Mouse (Mus musculus): ENCODE results near the gene Hdhd5. TPM values are rescaled to one million over a fixed set of nuclear protein-coding genes. Genes with fewer than 3 reads are reported as not detected.

Hdhd5 gene
- polyA plus RNA-seq, 1 experiment from 2014 or later: 17.0 TPM

DNA sequence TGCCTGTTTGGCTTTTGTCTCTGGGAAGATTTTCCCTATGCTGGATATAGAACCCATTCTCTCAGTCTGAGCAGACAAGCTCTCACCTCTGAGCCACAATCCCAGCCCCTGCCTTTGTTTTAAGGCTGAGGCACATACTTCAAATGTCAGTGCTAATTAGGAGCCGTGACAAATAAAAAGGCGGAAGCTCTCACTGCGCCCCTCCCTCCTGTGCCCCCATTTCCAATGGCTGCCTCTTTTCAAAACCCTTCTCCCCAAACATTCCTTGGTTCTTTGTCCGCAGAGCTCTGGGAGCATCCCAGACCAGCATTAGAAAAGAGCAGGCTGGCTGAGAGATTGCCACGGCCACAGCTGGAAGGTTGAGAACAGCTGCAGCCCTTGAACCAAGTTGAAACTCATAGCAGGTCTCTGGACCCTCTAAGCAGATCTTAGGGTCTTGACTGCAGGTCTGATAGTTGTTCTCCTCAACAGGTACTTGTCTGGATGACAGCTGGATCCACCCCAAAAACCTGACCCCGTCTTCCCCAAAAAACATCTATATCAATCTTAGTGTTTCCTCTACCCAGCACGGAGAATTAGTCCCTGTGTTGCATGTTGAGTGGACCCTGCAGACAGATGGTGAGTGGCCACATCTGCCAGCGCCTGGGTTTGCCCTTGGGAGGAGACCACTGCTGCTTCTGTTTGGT is 58.5 kb downstream of the Hdhd5 start:
- whole genome bisulfite sequencing: 38% methylated on average over 8 of the region's 8 CpGs
- no peaks in the 10 kb centered on the region for H3K27me3 ChIP-seq (ENCODE audit: control insufficient read depth, insufficient read depth, low read length)
- no peak for ATAC-seq (ENCODE audit: insufficient number of reproducible peaks, insufficient read depth, low FRiP score, low read depth)
- H3K27ac ChIP-seq (ENCODE audit: low read length): no peak overlapping the region
- no peak overlapping the region for H3K4me3 ChIP-seq (ENCODE audit: low read depth, low read length)
- H3K9ac ChIP-seq (replicated peaks; ENCODE audit: low read depth, low read length): no peak overlapping the region
- H3K4me2 ChIP-seq (replicated peaks; ENCODE audit: low read depth, low read length): no peak overlapping the region
- H3K36me3 ChIP-seq (ENCODE audit: control insufficient read depth, insufficient read depth, low read length): no peaks in the 10 kb centered on the region
- no peaks in the 10 kb centered on the region for H3K9me3 ChIP-seq (ENCODE audit: control insufficient read depth, low read depth, low read length)
- H3K4me1 ChIP-seq (ENCODE audit: control insufficient read depth, insufficient read depth, low read length): no peaks in the 10 kb centered on the region

DNA sequence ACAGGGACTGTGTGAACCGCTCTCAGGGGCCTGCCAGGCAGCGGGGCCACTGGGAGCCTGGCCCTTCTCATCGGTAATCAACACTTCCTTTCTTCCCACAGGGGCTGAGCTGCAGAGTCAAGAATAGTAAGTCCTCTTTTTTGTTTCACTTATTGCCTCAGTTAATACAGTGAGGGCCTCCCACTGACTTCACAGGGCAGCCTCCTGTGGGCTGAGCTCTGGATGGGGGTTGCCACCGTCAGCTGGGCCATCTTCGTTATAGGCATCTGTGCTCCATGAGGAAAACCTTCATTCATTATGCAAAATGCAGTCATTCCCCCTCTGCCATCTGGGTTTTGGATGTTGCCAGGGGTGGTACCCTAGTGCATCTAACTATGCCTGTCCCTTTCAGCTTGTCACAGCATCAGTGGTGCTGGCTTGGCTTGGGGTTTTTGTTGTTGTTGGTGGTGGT is 59.1 kb downstream of the Hdhd5 start:
- no peak overlapping the region for H3K27ac ChIP-seq (ENCODE audit: low read length)
- no peak overlapping the region for H3K9ac ChIP-seq (replicated peaks; ENCODE audit: low read depth, low read length)
- no peaks in the 10 kb centered on the region for H3K4me1 ChIP-seq (ENCODE audit: control insufficient read depth, insufficient read depth, low read length)
- H3K27me3 ChIP-seq (ENCODE audit: control insufficient read depth, insufficient read depth, low read length): no peaks in the 10 kb centered on the region
- H3K4me3 ChIP-seq (ENCODE audit: low read depth, low read length): no peak overlapping the region
- no peaks in the 10 kb centered on the region for H3K9me3 ChIP-seq (ENCODE audit: control insufficient read depth, low read depth, low read length)
- WGBS: 21% methylated on average over 5 of the region's 5 CpGs
- no peaks in the 10 kb centered on the region for H3K36me3 ChIP-seq (ENCODE audit: control insufficient read depth, insufficient read depth, low read length)
- H3K4me2 ChIP-seq (replicated peaks; ENCODE audit: low read depth, low read length): no peak overlapping the region
- ATAC-seq (ENCODE audit: insufficient number of reproducible peaks, insufficient read depth, low FRiP score, low read depth): no peak

- no peaks in the 10 kb centered on the region for H3K9me3 ChIP-seq (ENCODE audit: control insufficient read depth, low read depth, low read length)
- H3K36me3 ChIP-seq (ENCODE audit: control insufficient read depth, insufficient read depth, low read length): no peaks in the 10 kb centered on the region
- H3K4me1 ChIP-seq (ENCODE audit: control insufficient read depth, insufficient read depth, low read length): no peaks in the 10 kb centered on the region
- H3K27me3 ChIP-seq (ENCODE audit: control insufficient read depth, insufficient read depth, low read length): no peaks in the 10 kb centered on the region
- H3K27ac ChIP-seq (ENCODE audit: low read length): no peak overlapping the region
- H3K4me2 ChIP-seq (replicated peaks; ENCODE audit: low read depth, low read length): no peak overlapping the region
- no peak for ATAC-seq (ENCODE audit: insufficient number of reproducible peaks, insufficient read depth, low FRiP score, low read depth)
- no peak overlapping the region for H3K4me3 ChIP-seq (ENCODE audit: low read depth, low read length)
- 73% methylated on average over 1 of the region's 1 CpGs for WGBS
- no peak overlapping the region for H3K9ac ChIP-seq (replicated peaks; ENCODE audit: low read depth, low read length)
Observed at GRCm38 (mm10) chr6:120470666-120471065, 60.5 kb downstream of the Hdhd5 start.

DNA sequence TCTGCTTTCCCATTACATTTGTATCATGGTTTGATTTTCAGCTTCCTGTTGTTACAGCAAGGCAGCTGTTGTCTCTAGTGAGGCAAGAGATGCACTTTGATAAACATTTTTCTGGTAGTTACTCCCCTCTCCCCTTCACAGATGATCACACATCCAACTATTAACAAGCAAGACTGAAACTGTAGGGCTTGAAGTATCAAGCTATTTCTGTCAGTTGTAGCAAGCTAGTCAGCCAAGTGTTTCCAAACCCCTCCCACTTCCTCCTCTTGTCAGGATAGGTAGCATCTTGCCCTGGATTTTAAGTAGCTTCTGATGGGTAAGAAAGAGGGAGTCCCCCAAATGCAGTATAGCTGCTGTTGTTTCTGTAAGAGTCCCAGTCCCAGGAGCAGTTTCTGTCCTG is 61.3 kb downstream of the Hdhd5 start:
- no peak overlapping the region for H3K9ac ChIP-seq (replicated peaks; ENCODE audit: low read depth, low read length)
- no peak overlapping the region for H3K4me2 ChIP-seq (replicated peaks; ENCODE audit: low read depth, low read length)
- H3K9me3 ChIP-seq (ENCODE audit: control insufficient read depth, low read depth, low read length): no peaks in the 10 kb centered on the region
- H3K27ac ChIP-seq (ENCODE audit: low read length): no peak overlapping the region
- H3K27me3 ChIP-seq (ENCODE audit: control insufficient read depth, insufficient read depth, low read length): no peaks in the 10 kb centered on the region
- no peaks in the 10 kb centered on the region for H3K4me1 ChIP-seq (ENCODE audit: control insufficient read depth, insufficient read depth, low read length)
- ATAC-seq (ENCODE audit: insufficient number of reproducible peaks, insufficient read depth, low FRiP score, low read depth): no peak
- no peaks in the 10 kb centered on the region for H3K36me3 ChIP-seq (ENCODE audit: control insufficient read depth, insufficient read depth, low read length)
- no peak overlapping the region for H3K4me3 ChIP-seq (ENCODE audit: low read depth, low read length)

DNA sequence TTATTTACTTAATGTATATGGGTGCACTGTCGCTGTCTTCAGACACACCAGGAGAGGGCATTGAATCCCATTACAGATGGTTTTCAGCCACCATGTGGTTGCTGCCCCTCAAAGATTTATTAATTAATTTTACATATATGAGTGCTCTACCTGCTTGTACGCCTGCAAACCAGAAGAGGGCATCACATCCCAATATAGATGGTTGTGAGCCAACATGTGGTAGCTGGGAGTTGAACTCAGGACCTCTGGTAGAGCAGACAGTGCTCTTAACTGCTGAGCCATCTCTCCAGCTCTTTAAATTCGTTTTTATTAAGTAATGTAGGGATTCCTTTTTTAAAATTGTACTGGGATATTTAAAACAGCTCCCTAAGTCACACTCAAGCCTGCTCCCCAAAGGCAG is 61.9 kb downstream of the Hdhd5 start:
- H3K4me1 ChIP-seq (ENCODE audit: control insufficient read depth, insufficient read depth, low read length): peaks cover 3% of the 10 kb centered on the region; the same call in 1 of the 2 replicates
- H3K27ac ChIP-seq (ENCODE audit: low read length): no peak overlapping the region
- no peaks in the 10 kb centered on the region for H3K9me3 ChIP-seq (ENCODE audit: control insufficient read depth, low read depth, low read length)
- no peaks in the 10 kb centered on the region for H3K36me3 ChIP-seq (ENCODE audit: control insufficient read depth, insufficient read depth, low read length)
- 64% methylated on average over 3 of the region's 3 CpGs for WGBS
- no peak for ATAC-seq (ENCODE audit: insufficient number of reproducible peaks, insufficient read depth, low FRiP score, low read depth)
- no peak overlapping the region for H3K4me3 ChIP-seq (ENCODE audit: low read depth, low read length)
- H3K27me3 ChIP-seq (ENCODE audit: control insufficient read depth, insufficient read depth, low read length): no peaks in the 10 kb centered on the region
- no peak overlapping the region for H3K9ac ChIP-seq (replicated peaks; ENCODE audit: low read depth, low read length)
- no peak overlapping the region for H3K4me2 ChIP-seq (replicated peaks; ENCODE audit: low read depth, low read length)

GRCm38 (mm10) chr6:120468259-120468658 is 62.9 kb downstream of the Hdhd5 start:
- H3K36me3 ChIP-seq (ENCODE audit: control insufficient read depth, insufficient read depth, low read length): no peaks in the 10 kb centered on the region
- no peak overlapping the region for H3K4me2 ChIP-seq (replicated peaks; ENCODE audit: low read depth, low read length)
- H3K4me3 ChIP-seq (ENCODE audit: low read depth, low read length): no peak overlapping the region
- H3K27me3 ChIP-seq (ENCODE audit: control insufficient read depth, insufficient read depth, low read length): 0 out of 2 replicates have a peak, but pooled peaks cover 4% of the 10 kb centered on the region
- H3K9me3 ChIP-seq (ENCODE audit: control insufficient read depth, low read depth, low read length): no peaks in the 10 kb centered on the region
- H3K9ac ChIP-seq (replicated peaks; ENCODE audit: low read depth, low read length): no peak overlapping the region
- no peak overlapping the region for H3K27ac ChIP-seq (ENCODE audit: low read length)
- no peak for ATAC-seq (ENCODE audit: insufficient number of reproducible peaks, insufficient read depth, low FRiP score, low read depth)
- 93% methylated on average over 4 of the region's 4 CpGs for WGBS
- H3K4me1 ChIP-seq (ENCODE audit: control insufficient read depth, insufficient read depth, low read length): peaks cover 10% of the 10 kb centered on the region; the same call in 1 of the 2 replicates

GRCm38 (mm10) chr6:120466609-120467329 is 64.3 kb downstream of the Hdhd5 start:
- Histone ChIP-seq H3K4me2 (replicated peaks; ENCODE audit: low read depth, low read length) (no peak overlapping the region), H3K27ac (ENCODE audit: low read length) (no peak overlapping the region), H3K4me1 (ENCODE audit: control insufficient read depth, insufficient read depth, low read length) (peaks cover 13% of the 10 kb centered on the region; the same call in 1 of the 2 replicates), H3K9me3 (ENCODE audit: control insufficient read depth, low read depth, low read length) (no peaks in the 10 kb centered on the region), H3K36me3 (ENCODE audit: control insufficient read depth, insufficient read depth, low read length) (no peaks in the 10 kb centered on the region), H3K27me3 (ENCODE audit: control insufficient read depth, insufficient read depth, low read length) (peaks cover 8% of the 10 kb centered on the region; the same call in 1 of the 2 replicates), H3K9ac (replicated peaks; ENCODE audit: low read depth, low read length) (no peak overlapping the region), H3K4me3 (ENCODE audit: low read depth, low read length) (no peak overlapping the region)
- no peak for ATAC-seq (ENCODE audit: insufficient number of reproducible peaks, insufficient read depth, low FRiP score, low read depth)
- WGBS: 79% methylated on average over 10 of the region's 10 CpGs

GRCm38 (mm10) chr6:120465393-120465792 is 65.7 kb downstream of the Hdhd5 start:
- Histone ChIP-seq H3K36me3 (ENCODE audit: control insufficient read depth, insufficient read depth, low read length) (no peaks in the 10 kb centered on the region), H3K4me2 (replicated peaks; ENCODE audit: low read depth, low read length) (no peak overlapping the region), H3K27ac (ENCODE audit: low read length) (no peak overlapping the region), H3K9me3 (ENCODE audit: control insufficient read depth, low read depth, low read length) (no peaks in the 10 kb centered on the region), H3K4me3 (ENCODE audit: low read depth, low read length) (no peak overlapping the region), H3K27me3 (ENCODE audit: control insufficient read depth, insufficient read depth, low read length) (peaks cover 8% of the 10 kb centered on the region; the same call in 1 of the 2 replicates), H3K9ac (replicated peaks; ENCODE audit: low read depth, low read length) (no peak overlapping the region), H3K4me1 (ENCODE audit: control insufficient read depth, insufficient read depth, low read length) (peaks cover 13% of the 10 kb centered on the region; the same call in 1 of the 2 replicates)
- no peak for ATAC-seq (ENCODE audit: insufficient number of reproducible peaks, insufficient read depth, low FRiP score, low read depth)
- WGBS: 43% methylated on average over 4 of the region's 4 CpGs

Data from stomach, embryonic 14.5 days (tissue).